Mouse (Mus musculus) heart, embryonic 10.5 days (tissue): Measurements from ENCODE around the gene Uty. TPM values are rescaled to one million over a fixed set of nuclear protein-coding genes. Genes with fewer than 3 reads are reported as not detected.

Source experiments
- DNase-seq: peaks from one replicate; pipeline ENCODE4 v3.0.0-alpha.2; 2017; ENCODE audit warnings: low spot score
- H3K27ac ChIP-seq: fragments of 300-500 bp; sonication (generic); 2 replicates; pipeline ENCODE4 v1.5.1; 2016; ENCODE audit warnings: mild to moderate bottlenecking
- H3K27me3 ChIP-seq: fragments of 300-500 bp; sonication (generic); 2 replicates; pipeline ENCODE4 v1.6.1; 2016; ENCODE audit warnings: mild to moderate bottlenecking; ENCODE audit not compliant: poor library complexity, insufficient read depth, severe bottlenecking
- H3K36me3 ChIP-seq: fragments of 300-500 bp; sonication (generic); 2 replicates; pipeline ENCODE4 v1.6.1; 2016; ENCODE audit warnings: mild to moderate bottlenecking, moderate library complexity
- H3K4me1 ChIP-seq: fragments of 300-500 bp; sonication (generic); 2 replicates; pipeline ENCODE4 v1.6.1; 2016; ENCODE audit warnings: mild to moderate bottlenecking
- H3K4me3 ChIP-seq: fragments of 300-500 bp; sonication (generic); 2 replicates; pipeline ENCODE4 v1.5.1; 2016; ENCODE audit warnings: mild to moderate bottlenecking, moderate library complexity
- H3K9me3 ChIP-seq: fragments of 300-500 bp; sonication (generic); 2 replicates; pipeline ENCODE4 v1.6.1; 2016; ENCODE audit warnings: mild to moderate bottlenecking, moderate library complexity
- WGBS: fragments of 180-500 bp; shearing (Covaris S2); methylation state at CpG from one replicate; pipeline ENCODE4 v1.1.7; 2016; 5-methylcytosine and 5-hydroxymethylcytosine counted together
- polyA plus RNA-seq: library from polyadenylated mRNA; unstranded; fragments of >200 nt; fragmentation: Nextera tagmentation; extraction: Ambion mirVana; gene quantifications from 2 replicates; pipeline ENCODE4 v1.2.1, GENCODE M21; 2016

Uty gene
- 8.6 and 10.4 TPM in 2 replicates for polyA plus RNA-seq

GRCm38 (mm10) chrY:1245426-1245863 is at the start of gene Uty:
Uty (minus strand) TSS chrY:1245759.
- H3K4me3 ChIP-seq = peak within 1 kb of the TSS; percentile 54
- under 1% methylated on average over 21 of the region's 21 CpGs for WGBS
- no peaks in the 10 kb centered on the region for H3K36me3 ChIP-seq
- no peaks in the 10 kb centered on the region for H3K27me3 ChIP-seq
- H3K9me3 ChIP-seq = no peaks in the 10 kb centered on the region
- peak within 1 kb of the TSS; percentile 78 for H3K27ac ChIP-seq
- DNase-seq = peak; percentile 84
- H3K4me1 ChIP-seq = no peaks in the 10 kb centered on the region

- Histone ChIP-seq H3K4me1 (no peaks in the 10 kb centered on the region), H3K27ac (no peak overlapping the region), H3K9me3 (no peaks in the 10 kb centered on the region), H3K36me3 (no peaks in the 10 kb centered on the region), H3K27me3 (no peaks in the 10 kb centered on the region), H3K4me3 (no peak overlapping the region)
- DNase-seq = no peak
Observed at GRCm38 (mm10) chrY:1293708-1294107, 48.1 kb upstream of the Uty start.

DNA sequence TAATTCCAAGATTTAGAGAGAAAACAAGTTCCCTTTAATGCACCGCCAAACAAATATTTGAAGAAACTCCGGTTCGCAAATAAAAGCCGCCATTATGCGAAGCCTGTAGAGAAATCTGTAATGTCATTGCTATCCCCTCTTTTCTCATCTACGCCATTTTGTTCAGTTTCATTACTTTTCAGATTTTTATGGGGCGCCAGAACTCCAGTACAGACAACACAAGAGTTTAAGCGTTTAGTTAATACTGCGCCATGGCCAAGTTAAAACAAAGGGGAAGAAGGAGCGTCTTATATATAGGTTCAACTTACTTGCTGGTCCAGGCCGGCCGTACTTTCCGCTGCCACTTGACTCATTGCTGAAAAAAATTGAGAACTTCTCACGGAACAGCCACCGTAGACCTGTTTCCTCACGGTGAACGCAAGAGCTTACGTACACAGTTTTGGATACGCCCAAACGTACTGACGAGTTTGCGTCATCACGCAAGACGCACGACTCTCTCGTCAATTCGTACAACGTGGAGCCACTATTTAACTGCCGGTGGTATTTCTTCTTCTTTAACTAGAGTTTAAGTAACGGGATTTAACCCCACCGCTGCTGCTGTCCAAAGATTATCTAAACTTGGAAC is 40.7 kb upstream of the Uty start, which contains the start of gene Ddx3y:
Ddx3y (minus strand) TSS at position 459 of the 625 bp plus-strand sequence.
- no peaks in the 10 kb centered on the region for H3K36me3 ChIP-seq
- no peaks in the 10 kb centered on the region for H3K27me3 ChIP-seq
- H3K4me3 ChIP-seq = peak within 1 kb of the TSS; percentile 53
- no peaks in the 10 kb centered on the region for H3K4me1 ChIP-seq
- DNase-seq = peak; percentile 75
- 1% methylated on average over 27 of the region's 31 CpGs for WGBS
- peak within 1 kb of the TSS; percentile 42 for H3K27ac ChIP-seq
- no peaks in the 10 kb centered on the region for H3K9me3 ChIP-seq

- DNase-seq = no peak
- Histone ChIP-seq H3K27ac (peak overlapping the region; percentile 42), H3K36me3 (no peaks in the 10 kb centered on the region)
Observed at GRCm38 (mm10) chrY:1285735-1286134, 40.2 kb upstream of the Uty start.

DNA sequence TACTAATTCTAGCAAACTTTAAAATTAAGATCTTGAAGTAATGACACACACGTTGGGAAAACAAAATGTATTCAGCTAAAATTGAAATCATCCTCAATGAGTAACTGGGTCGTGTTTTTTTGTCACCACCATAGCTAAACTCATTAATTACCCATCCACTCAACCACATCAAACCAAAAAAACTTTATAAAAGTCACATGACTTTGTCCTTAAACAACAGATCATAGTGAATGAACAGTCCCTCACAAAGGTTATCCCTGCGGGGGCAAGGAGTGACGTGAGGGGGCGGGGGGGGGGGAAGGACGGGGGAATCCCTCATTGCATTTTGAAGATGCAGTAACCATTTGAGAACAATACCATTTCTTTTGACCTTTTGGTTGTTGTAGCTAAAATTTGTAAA is 558 bp upstream of the Uty start:
- 64% methylated on average over 6 of the region's 6 CpGs for WGBS
- peak overlapping the region; percentile 54 for H3K4me3 ChIP-seq
- H3K36me3 ChIP-seq = no peaks in the 10 kb centered on the region
- H3K27me3 ChIP-seq = no peaks in the 10 kb centered on the region
- no peaks in the 10 kb centered on the region for H3K4me1 ChIP-seq
- no peak for DNase-seq
- no peaks in the 10 kb centered on the region for H3K9me3 ChIP-seq
- no peak overlapping the region for H3K27ac ChIP-seq

More at GRCm38 (mm10) chrY:1285735-1286134, 40.2 kb upstream of the Uty start:
- peak overlapping the region; percentile 53 for H3K4me3 ChIP-seq
- H3K27me3 ChIP-seq = no peaks in the 10 kb centered on the region
- no peaks in the 10 kb centered on the region for H3K4me1 ChIP-seq
- 2% methylated on average over 10 of the region's 12 CpGs for WGBS
- H3K9me3 ChIP-seq = no peaks in the 10 kb centered on the region

GRCm38 (mm10) chrY:1244940-1245339 is 619 bp downstream of the Uty start:
- Histone ChIP-seq H3K27me3 (no peaks in the 10 kb centered on the region), H3K36me3 (no peaks in the 10 kb centered on the region), H3K4me3 (peak overlapping the region; percentile 54), H3K9me3 (no peaks in the 10 kb centered on the region), H3K27ac (peak overlapping the region; percentile 78), H3K4me1 (no peaks in the 10 kb centered on the region)
- WGBS = 0% methylated on average over 8 of the region's 9 CpGs
- DNase-seq = no peak

GRCm38 (mm10) chrY:1244421-1244820 is 1.1 kb downstream of the Uty start:
- H3K27me3 ChIP-seq = no peaks in the 10 kb centered on the region
- peak overlapping the region; percentile 78; the same call in 1 of the 2 replicates for H3K27ac ChIP-seq
- no peaks in the 10 kb centered on the region for H3K36me3 ChIP-seq
- WGBS = 71% methylated on average over 5 of the region's 5 CpGs
- H3K9me3 ChIP-seq = no peaks in the 10 kb centered on the region
- H3K4me1 ChIP-seq = no peaks in the 10 kb centered on the region
- no peak for DNase-seq
- peak overlapping the region; percentile 54 for H3K4me3 ChIP-seq

- 86% methylated on average over 6 of the region's 7 CpGs for WGBS
- H3K36me3 ChIP-seq = no peaks in the 10 kb centered on the region
- no peak for DNase-seq
Observed at GRCm38 (mm10) chrY:1220001-1220400, 25.6 kb downstream of the Uty start.

DNA sequence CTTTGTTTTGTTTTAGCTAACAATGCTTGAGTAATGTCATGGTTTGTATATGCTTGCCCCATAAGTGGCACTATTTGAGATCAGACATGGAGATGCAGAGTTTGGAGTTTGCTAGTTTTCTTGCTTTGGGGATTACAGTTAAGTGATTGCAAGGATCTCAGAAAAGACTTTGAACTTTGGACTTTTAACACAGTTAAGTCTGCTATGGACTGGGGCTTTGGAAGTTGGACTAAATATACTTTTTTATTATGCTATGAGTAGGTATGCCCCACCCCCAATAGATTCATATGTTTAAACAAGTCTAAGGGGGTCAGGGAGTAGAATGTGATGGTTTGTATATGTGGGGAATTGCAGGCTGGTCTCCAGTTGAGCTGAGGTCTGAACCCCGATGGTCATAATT is 67.1 kb downstream of the Uty start:
- WGBS = 100% methylated on average over 1 of the region's 1 CpGs
- no peak for DNase-seq
- Histone ChIP-seq H3K4me3 (no peak overlapping the region), H3K27me3 (no peaks in the 10 kb centered on the region), H3K27ac (no peak overlapping the region), H3K9me3 (no peaks in the 10 kb centered on the region), H3K4me1 (no peaks in the 10 kb centered on the region), H3K36me3 (no peaks in the 10 kb centered on the region)

More at GRCm38 (mm10) chrY:1220001-1220400, 25.6 kb downstream of the Uty start:
- no peaks in the 10 kb centered on the region for H3K4me1 ChIP-seq
- H3K9me3 ChIP-seq = no peaks in the 10 kb centered on the region
- H3K27ac ChIP-seq = no peak overlapping the region
- no peak overlapping the region for H3K4me3 ChIP-seq
- H3K27me3 ChIP-seq = no peaks in the 10 kb centered on the region

DNA sequence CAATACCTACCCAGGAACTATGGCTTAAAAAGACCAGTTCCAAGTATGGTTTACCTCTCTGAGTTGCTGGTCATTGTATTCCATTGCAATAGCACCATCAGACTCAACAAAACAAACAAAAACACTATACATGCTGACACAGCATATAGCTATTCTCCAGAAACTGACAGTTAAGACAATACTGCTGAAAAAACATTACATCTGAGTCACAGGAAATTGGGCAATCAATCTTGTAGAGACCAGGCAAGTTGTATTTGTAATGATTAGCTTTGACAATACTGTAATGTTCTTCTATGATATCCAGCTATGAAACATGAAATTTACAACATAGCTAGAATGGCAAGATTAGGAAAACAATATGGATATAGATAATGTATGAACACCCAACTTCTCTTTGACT is 82.5 kb downstream of the Uty start:
- no peak overlapping the region for H3K27ac ChIP-seq
- no peaks in the 10 kb centered on the region for H3K27me3 ChIP-seq
- H3K9me3 ChIP-seq = no peaks in the 10 kb centered on the region
- H3K4me1 ChIP-seq = no peaks in the 10 kb centered on the region
- no peaks in the 10 kb centered on the region for H3K36me3 ChIP-seq
- DNase-seq = no peak
- H3K4me3 ChIP-seq = no peak overlapping the region

GRCm38 (mm10) chrY:1116153-1116552 is 129.4 kb downstream of the Uty start:
- no peaks in the 10 kb centered on the region for H3K36me3 ChIP-seq
- no peak overlapping the region for H3K4me3 ChIP-seq
- no peaks in the 10 kb centered on the region for H3K4me1 ChIP-seq
- no peak for DNase-seq
- no peak overlapping the region for H3K27ac ChIP-seq
- no peaks in the 10 kb centered on the region for H3K9me3 ChIP-seq
- WGBS = 89% methylated on average over 4 of the region's 5 CpGs
- H3K27me3 ChIP-seq = no peaks in the 10 kb centered on the region

- DNase-seq = no peak
- 63% methylated on average over 2 of the region's 2 CpGs for WGBS
- Histone ChIP-seq H3K4me3 (no peak overlapping the region), H3K9me3 (no peaks in the 10 kb centered on the region), H3K36me3 (no peaks in the 10 kb centered on the region), H3K27me3 (no peaks in the 10 kb centered on the region), H3K4me1 (no peaks in the 10 kb centered on the region), H3K27ac (no peak overlapping the region)
Observed at GRCm38 (mm10) chrY:1114016-1114415, 131.5 kb downstream of the Uty start.
